Mouse (Mus musculus): ENCODE results near the gene Epha6. TPM values are rescaled to one million over a fixed set of nuclear protein-coding genes. Genes with fewer than 3 reads are reported as not detected.
A peak's percentile ranks its signal among the peaks of the same experiment; 100 is the strongest.

Gene Epha6
- polyA plus RNA-seq, 1 experiment, result not detected

- no peak for DNase-seq (ENCODE audit: low read depth, low spot score)
- WGBS, result 89% methylated on average over 7 of the region's 7 CpGs
Observed at GRCm38 (mm10) chr16:59693230-59693629, 912.1 kb downstream of the Epha6 start.

DNA sequence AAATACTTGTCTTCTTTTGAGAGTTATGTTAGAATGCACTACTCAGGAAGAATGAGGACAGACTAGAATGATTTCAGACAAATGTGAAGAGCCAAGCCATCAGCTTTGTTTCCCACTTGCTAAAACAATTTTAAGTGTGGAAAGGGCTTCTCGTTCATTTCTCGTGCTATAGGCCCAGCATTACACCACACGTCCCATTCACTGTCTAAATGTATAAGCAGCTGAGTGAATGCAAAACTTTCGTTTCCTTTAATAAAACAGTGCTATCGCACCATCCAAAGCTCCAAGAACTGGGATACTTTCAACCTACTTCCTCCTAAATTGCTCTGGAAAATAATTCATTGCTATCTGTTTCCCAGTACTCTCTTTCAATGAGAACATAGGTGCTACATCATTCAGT, 916.2 kb downstream of the Epha6 start:
- no peak for DNase-seq (ENCODE audit: low read depth, low spot score)
- WGBS, result 84% methylated on average over 5 of the region's 5 CpGs

DNA sequence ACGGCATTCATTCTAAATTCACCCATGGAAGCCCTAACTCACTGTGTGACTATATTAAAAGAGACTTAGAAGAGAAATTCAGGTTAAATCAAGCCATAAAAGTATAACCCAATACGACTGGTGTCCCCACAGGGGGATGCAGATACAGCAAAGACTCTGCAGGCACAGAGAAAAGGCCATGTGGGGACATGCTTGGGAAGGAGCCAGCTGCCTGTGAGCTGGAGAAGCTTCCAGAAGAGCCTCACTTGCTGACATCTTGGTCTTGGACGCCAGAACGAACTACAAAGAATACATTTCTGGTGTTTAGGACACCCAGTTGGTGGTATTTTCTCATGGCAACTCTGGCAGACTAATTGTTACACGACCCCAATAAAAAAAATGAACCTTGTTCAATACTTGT, 920.2 kb downstream of the Epha6 start:
- WGBS, result 54% methylated on average over 5 of the region's 5 CpGs
- no peak for DNase-seq (ENCODE audit: low read depth, low spot score)

DNA sequence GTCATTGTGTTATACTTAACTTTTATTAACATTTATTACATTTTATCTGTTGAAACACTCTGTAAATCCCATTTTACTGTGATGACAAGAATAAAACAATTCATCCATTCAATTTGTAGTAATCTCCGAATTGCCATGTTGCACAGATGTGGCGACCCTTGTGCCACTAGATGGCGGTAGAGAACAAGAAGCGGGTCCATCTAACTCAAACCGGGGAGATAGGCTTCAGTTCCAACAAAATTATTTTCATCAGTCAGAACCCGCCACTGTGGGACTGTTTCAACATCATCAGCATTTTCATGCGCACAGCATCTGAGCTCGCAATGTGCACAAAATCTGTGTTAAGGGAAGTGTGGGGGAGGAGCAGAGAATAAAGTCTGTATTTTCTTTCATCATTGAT, 921.9 kb downstream of the Epha6 start:
- 5% methylated on average over 8 of the region's 8 CpGs for WGBS

GRCm38 (mm10) chr16:59682216-59682891, 923.0 kb downstream of the Epha6 start:
- WGBS, result 71% methylated on average over 8 of the region's 8 CpGs
- no peak for DNase-seq (ENCODE audit: low read depth, low spot score)

More for the DNA sequence above, 921.9 kb downstream of the Epha6 start:
- DNase-seq (ENCODE audit: low read depth, low spot score), result peak; percentile 25

DNA sequence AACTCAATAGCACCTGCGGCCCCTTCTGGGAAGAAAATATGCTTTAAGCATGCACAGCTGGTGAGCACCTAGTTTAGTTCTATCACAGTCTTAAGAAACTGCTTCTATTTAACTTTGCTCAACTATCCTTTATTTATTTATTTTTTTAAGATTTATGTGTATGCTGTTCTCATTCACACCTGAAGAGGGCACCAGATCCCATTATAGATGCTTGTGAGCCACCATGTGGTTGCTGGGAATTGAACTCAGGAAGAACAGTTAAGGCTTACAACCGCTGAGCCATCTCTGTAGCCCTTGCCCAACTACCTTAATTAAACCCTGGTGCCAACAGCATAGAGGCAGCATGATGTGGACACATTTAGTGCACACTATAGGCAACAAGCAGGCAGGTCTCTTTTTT, 938.4 kb downstream of the Epha6 start:
- 87% methylated on average over 2 of the region's 2 CpGs for WGBS
- DNase-seq (ENCODE audit: low read depth, low spot score), result no peak

- 60% methylated on average over 2 of the region's 2 CpGs for WGBS
- DNase-seq (ENCODE audit: low read depth, low spot score), result no peak
Observed at GRCm38 (mm10) chr16:59643766-59644165, 961.6 kb downstream of the Epha6 start.

DNA sequence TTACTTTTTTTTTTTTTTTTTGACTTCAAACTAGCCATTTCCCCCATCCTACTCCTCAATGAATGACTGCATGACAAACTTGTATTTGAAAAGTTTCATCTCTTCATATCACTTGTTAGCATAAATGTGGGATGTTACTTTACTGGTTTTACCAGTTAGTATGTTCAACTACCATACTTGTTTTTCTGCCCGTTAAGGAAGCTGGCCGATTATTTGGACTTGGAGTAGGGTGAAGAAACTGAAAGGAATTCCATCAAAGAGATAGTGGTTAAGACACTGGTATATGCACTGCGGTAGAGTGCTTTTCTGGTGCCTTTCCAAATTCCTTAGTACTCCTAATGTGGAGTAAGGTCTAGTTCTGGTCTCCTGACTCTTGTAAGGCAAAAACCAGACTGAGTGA, 965.3 kb downstream of the Epha6 start:
- 83% methylated on average over 3 of the region's 3 CpGs for WGBS
- no peak for DNase-seq (ENCODE audit: low read depth, low spot score)

- under 1% methylated on average over 46 of the region's 46 CpGs for WGBS
- peak; percentile 48 for DNase-seq (ENCODE audit: low read depth, low spot score)
Observed at GRCm38 (mm10) chr16:59639102-59639691, 966.1 kb downstream of the Epha6 start, which contains the start of gene Arl6. TSS of gene Arl6 (minus strand) at chr16:59639391.

DNA sequence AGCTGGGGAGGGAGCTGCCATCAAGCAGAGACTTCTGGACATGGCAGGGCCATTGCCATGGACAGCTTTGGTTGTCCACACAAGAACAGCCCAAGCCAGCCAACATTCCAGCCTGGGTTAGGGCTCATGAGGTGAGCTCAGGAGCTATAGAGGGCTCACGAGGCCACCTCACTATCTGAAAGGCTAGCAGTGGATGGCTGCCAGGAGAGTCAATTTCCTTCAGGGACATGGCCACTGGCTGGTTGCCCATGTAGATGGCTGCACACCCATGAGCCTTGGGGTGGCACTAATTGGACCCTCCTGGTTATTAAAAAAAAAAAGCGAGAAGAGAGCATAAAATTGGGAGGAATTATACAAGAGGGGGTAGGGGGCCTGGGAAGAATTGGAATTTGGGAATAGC, 970.7 kb downstream of the Epha6 start:
- DNase-seq (ENCODE audit: low read depth, low spot score), result no peak
- 54% methylated on average over 2 of the region's 2 CpGs for WGBS

DNA sequence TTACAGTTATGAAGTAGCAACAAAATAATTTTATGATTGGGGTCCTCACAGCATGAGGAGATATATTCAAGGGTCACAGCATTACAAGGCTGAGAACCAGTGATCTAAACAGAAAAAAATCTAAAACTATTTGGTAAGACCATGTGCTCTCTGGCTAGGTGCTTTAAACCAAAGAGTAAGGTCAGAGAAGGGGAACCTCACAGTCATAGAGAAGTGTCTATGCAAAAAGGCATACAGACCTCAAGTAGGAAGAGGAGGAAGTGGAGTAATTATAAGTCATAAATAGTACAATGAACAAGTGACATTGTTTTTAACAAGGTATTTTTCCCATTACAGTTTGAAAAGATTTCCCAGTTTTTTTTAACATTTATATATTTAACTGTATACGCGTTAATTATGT, 983.8 kb downstream of the Epha6 start:
- DNase-seq (ENCODE audit: low read depth, low spot score), result no peak
- WGBS, result 91% methylated on average over 2 of the region's 2 CpGs

GRCm38 (mm10) chr16:59617167-59617566, 988.2 kb downstream of the Epha6 start:
- DNase-seq (ENCODE audit: low read depth, low spot score), result no peak
- 15% methylated on average over 3 of the region's 3 CpGs for WGBS

- WGBS, result 71% methylated on average over 3 of the region's 3 CpGs
- no peak for DNase-seq (ENCODE audit: low read depth, low spot score)
Observed at GRCm38 (mm10) chr16:59615675-59616074, 989.7 kb downstream of the Epha6 start.

DNA sequence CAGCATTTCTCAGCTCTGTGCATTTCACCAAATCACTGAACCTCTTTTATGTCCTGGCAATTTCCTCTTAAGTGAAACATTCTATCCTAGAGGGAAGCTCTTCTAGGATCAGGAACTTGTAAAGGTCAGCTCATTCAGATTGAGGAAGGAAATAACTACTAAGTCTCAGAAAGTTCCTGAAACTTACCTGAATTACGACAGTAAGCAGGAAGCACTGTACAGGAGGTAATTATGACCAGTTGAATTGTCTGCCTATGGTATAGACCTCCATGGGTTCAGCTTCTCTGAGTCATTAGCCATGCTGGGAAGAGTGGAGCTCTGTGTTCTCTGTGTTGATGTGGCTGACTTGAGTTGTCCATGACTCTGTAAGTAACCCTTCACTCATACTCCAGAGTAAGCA, 994.6 kb downstream of the Epha6 start:
- 52% methylated on average over 1 of the region's 1 CpGs for WGBS
- no peak for DNase-seq (ENCODE audit: low read depth, low spot score)

DNA sequence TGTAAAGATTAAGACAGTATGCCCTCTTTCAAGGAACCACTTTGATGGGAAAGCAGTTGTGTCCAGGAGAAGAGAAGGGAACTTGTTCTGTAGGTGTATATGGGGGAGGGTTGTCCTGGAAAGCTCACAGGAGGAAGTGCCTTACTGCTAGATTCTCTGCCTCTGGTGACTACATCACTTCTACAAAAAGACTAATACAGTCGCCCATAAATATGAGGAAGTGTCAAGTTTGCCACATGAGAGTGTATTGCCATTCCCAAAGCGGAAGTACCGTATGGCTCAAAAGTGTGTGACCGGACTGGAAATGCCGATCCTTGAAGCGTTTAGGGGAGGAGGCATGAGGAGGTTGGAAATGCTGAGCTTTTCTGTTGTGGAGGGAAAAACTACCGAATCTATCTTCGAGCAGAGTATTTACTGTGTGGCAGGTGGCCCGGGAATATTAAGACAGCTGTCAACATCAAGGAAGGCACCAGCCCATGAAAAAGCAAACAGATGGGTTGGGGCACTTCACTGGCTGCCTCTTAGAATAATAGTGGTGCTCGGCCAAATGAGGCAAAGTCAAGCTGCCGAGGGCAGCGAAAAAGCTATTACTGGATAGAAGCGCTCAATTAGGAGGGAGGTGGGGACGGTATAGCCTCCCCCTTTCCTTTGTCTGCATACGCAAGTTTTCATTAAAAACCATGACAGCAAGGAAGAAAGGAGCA, 1001.1 kb downstream of the Epha6 start:
- no peak for DNase-seq (ENCODE audit: low read depth, low spot score)

More for the DNA sequence above, 1001.1 kb downstream of the Epha6 start:
- WGBS, result 32% methylated on average over 15 of the region's 15 CpGs
